ENCODE assay signal across 35 mouse cellular contexts in the genomic region with DNA sequence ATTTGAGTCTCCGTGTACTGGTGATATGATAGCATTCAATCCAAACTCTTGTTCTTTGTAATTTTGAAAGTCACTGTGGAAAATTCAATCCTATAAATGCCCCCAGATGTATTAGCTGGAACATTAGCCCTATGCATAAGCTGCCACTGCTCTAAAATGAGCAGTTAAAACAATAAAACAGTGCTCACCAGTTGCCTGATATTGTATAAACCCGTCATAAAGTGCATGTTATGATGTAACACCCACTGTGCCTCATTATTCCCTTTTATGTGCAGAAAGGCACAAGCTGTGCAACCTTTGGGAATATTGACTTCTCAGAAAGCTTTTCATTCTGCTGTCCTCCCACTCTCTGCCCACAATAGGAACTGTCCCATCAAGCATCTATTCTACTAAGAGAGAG.
"Had no signal": no experiment of that assay in that cellular context is flagged by ENCODE, and none has a peak within 500 bp of the region (broad histone marks: within the 10 kb centered on the region; RNA-seq: fewer than 3 reads in every experiment).

No protein-coding gene starts in this region.

- H3K27me3 ChIP-seq: heart, embryonic 12.5 days; heart, embryonic 13.5 days; heart, embryonic 15.5 days; hindbrain, embryonic 12.5 days; hindbrain, embryonic 13.5 days; hindbrain, embryonic 15.5 days; intestine, embryonic 15.5 days; kidney, embryonic 15.5 days had no signal

- H3K36me3 ChIP-seq: heart, embryonic 10.5 days; heart, embryonic 12.5 days; heart, embryonic 13.5 days; heart, embryonic 15.5 days; hindbrain, embryonic 10.5 days; hindbrain, embryonic 12.5 days; hindbrain, embryonic 13.5 days; hindbrain, embryonic 15.5 days; intestine, embryonic 15.5 days; kidney, embryonic 15.5 days had no signal

- ATAC-seq: hindbrain, embryonic 16.5 days; hindbrain, postnatal 0 days; inflammation-experienced regulatory T-cells, adult 6 months; intestine, embryonic 15.5 days; intestine, embryonic 16.5 days; intestine, postnatal 0 days had no signal

- H3K4me1 ChIP-seq: heart, embryonic 10.5 days; heart, embryonic 12.5 days; heart, embryonic 13.5 days; heart, embryonic 15.5 days; hindbrain, embryonic 10.5 days; hindbrain, embryonic 12.5 days; hindbrain, embryonic 13.5 days; hindbrain, embryonic 15.5 days; intestine, embryonic 15.5 days; kidney, embryonic 15.5 days had no signal

- H3K4me3 ChIP-seq: heart, embryonic 10.5 days; heart, embryonic 12.5 days; heart, embryonic 13.5 days; heart, embryonic 15.5 days; hindbrain, embryonic 10.5 days; hindbrain, embryonic 12.5 days; hindbrain, embryonic 13.5 days; hindbrain, embryonic 15.5 days; intestine, embryonic 15.5 days; kidney, embryonic 15.5 days; layer of hippocampus, adult 2 months had no signal

- H3K27ac ChIP-seq: heart, embryonic 10.5 days; heart, embryonic 13.5 days; heart, embryonic 15.5 days; hindbrain, embryonic 10.5 days; hindbrain, embryonic 12.5 days; hindbrain, embryonic 13.5 days; hindbrain, embryonic 14.5 days; hindbrain, embryonic 15.5 days; hindbrain, postnatal 0 days; intestine, embryonic 15.5 days; kidney, embryonic 15.5 days; kidney, postnatal 0 days; layer of hippocampus, adult 2 months had no signal

- H3K9ac ChIP-seq: heart, embryonic 12.5 days; heart, embryonic 13.5 days; heart, embryonic 15.5 days; hindbrain, embryonic 12.5 days; hindbrain, embryonic 13.5 days; hindbrain, embryonic 14.5 days; hindbrain, embryonic 15.5 days; intestine, embryonic 15.5 days; kidney, embryonic 15.5 days had no signal

- H3K9me3 ChIP-seq: heart, embryonic 10.5 days; heart, embryonic 12.5 days; heart, embryonic 13.5 days; heart, embryonic 15.5 days; hindbrain, embryonic 10.5 days; hindbrain, embryonic 12.5 days; hindbrain, embryonic 13.5 days; hindbrain, embryonic 15.5 days; intestine, embryonic 15.5 days; kidney, embryonic 15.5 days had no signal

- H3K4me2 ChIP-seq: heart, embryonic 11.5 days; heart, embryonic 12.5 days; heart, embryonic 13.5 days; heart, embryonic 15.5 days; hindbrain, embryonic 12.5 days; hindbrain, embryonic 13.5 days; hindbrain, embryonic 14.5 days; hindbrain, embryonic 15.5 days; intestine, embryonic 15.5 days; kidney, embryonic 15.5 days had no signal

- DNase-seq: heart, postnatal 10 days; heart, postnatal 14 days; heart, postnatal 36 days; heart, postnatal 4 days; kidney, adult 11 months; kidney, adult 18-20 months; kidney, adult 2 months; kidney, adult 8-10 months; kidney, adult 9 months; kidney, postnatal 10 days; kidney, postnatal 14 days; kidney, postnatal 25 days; kidney, postnatal 36 days; kidney, postnatal 4 days; layer of hippocampus, adult 9-11 months; layer of hippocampus, postnatal 36 days had no signal
